Mouse (Mus musculus) limb, embryonic 14.5 days (tissue): ENCODE data around the gene Gm36210. TPM values are rescaled to one million over a fixed set of nuclear protein-coding genes. Genes with fewer than 3 reads are reported as not detected.

Experiments
- ATAC-seq: fragments of 200-750 bp; cut with Nextera tagmentation; 2 replicates; pipeline ENCODE4 v1.8.0; 2017; ENCODE audit warnings: low read depth, moderate number of reproducible peaks, moderate TSS enrichment; ENCODE audit not compliant: low FRiP score
- DNase-seq: peaks from one replicate; pipeline ENCODE4 v3.0.0-alpha.2; 2015; ENCODE audit warnings: low spot score
- H3K27ac ChIP-seq: fragments of 300-500 bp; sonication (generic); replicated peaks from 2 replicates; pipeline ENCODE4 v1.5.1; 2014; ENCODE audit warnings: low read depth, mild to moderate bottlenecking, low read length, moderate library complexity, mixed read lengths
- H3K27me3 ChIP-seq: fragments of 300-500 bp; sonication (generic); 2 replicates; pipeline ENCODE4 v1.6.1; 2014; ENCODE audit warnings: low read length, mixed read lengths; ENCODE audit not compliant: control insufficient read depth, insufficient read depth
- H3K36me3 ChIP-seq: fragments of 300-500 bp; sonication (generic); 2 replicates; pipeline ENCODE4 v1.6.1; 2014; ENCODE audit warnings: mild to moderate bottlenecking, low read length, moderate library complexity, mixed read lengths; ENCODE audit not compliant: control insufficient read depth, insufficient read depth
- H3K4me1 ChIP-seq: fragments of 300-500 bp; sonication (generic); 2 replicates; pipeline ENCODE4 v1.6.1; 2014; ENCODE audit warnings: antibody characterized with exemption, low read length, mixed read lengths; ENCODE audit not compliant: control insufficient read depth, insufficient read depth
- H3K4me2 ChIP-seq: fragments of 300-500 bp; sonication (generic); replicated peaks from 2 replicates; pipeline ENCODE4 v1.6.1; 2014; ENCODE audit warnings: low read depth, mild to moderate bottlenecking, low read length, moderate library complexity; ENCODE audit not compliant: severe bottlenecking
- H3K4me3 ChIP-seq: fragments of 300-500 bp; sonication (generic); replicated peaks from 2 replicates; pipeline ENCODE4 v1.5.1; 2014; ENCODE audit warnings: low read length
- H3K9ac ChIP-seq: fragments of 300-500 bp; sonication (generic); 2 replicates; pipeline ENCODE4 v1.6.1; 2014; ENCODE audit warnings: mild to moderate bottlenecking, low read depth, low read length, moderate library complexity; ENCODE audit not compliant: severe bottlenecking
- H3K9me3 ChIP-seq: fragments of 300-500 bp; sonication (generic); 2 replicates; pipeline ENCODE4 v1.6.1; 2016; ENCODE audit warnings: low read length; ENCODE audit not compliant: control insufficient read depth
- POLR2A ChIP-seq: fragments of 200-500 bp; IDR thresholded peaks from 2 replicates; pipeline ENCODE4 v1.8.0; 2012; ENCODE audit warnings: inconsistent platforms, mild to moderate bottlenecking, moderate library complexity, borderline replicate concordance; ENCODE audit not compliant: insufficient read depth, insufficient read length; ENCODE audit errors: extremely low read depth
- WGBS: fragments of 180-500 bp; shearing (Covaris S2); extraction: QIAGEN DNeasy Blood & Tissue Kit; methylation state at CpG from one replicate; pipeline ENCODE4 v1.1.7; 2014; 5-methylcytosine and 5-hydroxymethylcytosine counted together
- polyA plus RNA-seq, 2 experiments: library from polyadenylated mRNA; depleted of rRNA in 1 of 2; stranded (reverse) in 1 of 2; unstranded in 1 of 2; fragments of >200 nt; fragmentation: Nextera tagmentation in 1 of 2; extraction: Ambion mirVana in 1 of 2; gene quantifications; 2 replicates each; pipeline versions ENCODE4 v1.2.1 to v1.2.3; 2012 to 2014

Gm36210 gene
- polyA plus RNA-seq, 2 experiments: 0.15 TPM; not detected in 1

DNA sequence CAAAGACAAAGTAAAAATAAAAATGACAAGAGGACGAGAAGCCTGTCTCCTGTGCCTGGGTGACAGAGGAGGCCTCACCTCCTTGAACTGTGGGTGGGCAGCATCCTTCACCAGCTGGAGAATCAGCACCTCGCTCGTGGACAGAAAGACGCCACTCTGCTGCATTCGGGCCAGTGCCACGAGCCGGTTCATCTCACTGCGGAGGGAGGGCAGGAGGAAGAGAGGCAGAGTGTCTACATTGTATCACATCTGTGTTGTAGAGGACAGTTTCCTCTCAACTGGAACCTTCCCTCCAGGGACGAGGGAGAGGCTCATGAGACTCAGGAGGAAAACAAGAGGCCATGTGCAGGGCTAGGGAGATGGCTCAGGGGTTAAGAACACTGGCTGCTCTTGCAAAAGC is 56.9 kb downstream of the Gm36210 start:
- no peak overlapping the region for H3K4me3 ChIP-seq
- no peak for TF ChIP-seq POLR2A
- no peak for ATAC-seq
- no peak overlapping the region for H3K9ac ChIP-seq
- H3K4me2 ChIP-seq: no peak overlapping the region
- no peak for DNase-seq
- H3K27me3 ChIP-seq: peaks cover 18% of the 10 kb centered on the region
- H3K4me1 ChIP-seq: peaks cover 3% of the 10 kb centered on the region
- 50% methylated on average over 9 of the region's 9 CpGs for WGBS
- H3K27ac ChIP-seq: no peak overlapping the region
- no peaks in the 10 kb centered on the region for H3K36me3 ChIP-seq
- no peaks in the 10 kb centered on the region for H3K9me3 ChIP-seq

Other genes starting within 250 kb of the Gm36210 start
Only the 30 nearest of the 34 such genes appear.
- gene Brsk1, start 215.9 kb downstream of the Gm36210 start, polyA plus RNA-seq (2012; rRNA removed): 26.4 and 33.0 TPM in 2 replicates
- 1.3 and 1.7 TPM in 2 replicates for gene Brsk1, start 215.9 kb downstream of the Gm36210 start, polyA plus RNA-seq (2014; fragmentation: Nextera tagmentation; extraction: Ambion mirVana)
- gene Tmem150b, start 181.3 kb downstream of the Gm36210 start, polyA plus RNA-seq (2012; rRNA removed): 0.17 and 0.24 TPM in 2 replicates
- 0.17 and 0.46 TPM in 2 replicates for gene Tmem150b, start 181.3 kb downstream of the Gm36210 start, polyA plus RNA-seq (2014; fragmentation: Nextera tagmentation; extraction: Ambion mirVana)
- 161 and 223 TPM in 2 replicates for gene Kmt5c, start 166.4 kb downstream of the Gm36210 start, polyA plus RNA-seq (2012; rRNA removed)
- gene Kmt5c, start 166.4 kb downstream of the Gm36210 start, polyA plus RNA-seq (2014; fragmentation: Nextera tagmentation; extraction: Ambion mirVana): 44.4 and 51.2 TPM in 2 replicates
- 91.7 and 127 TPM in 2 replicates for gene Cox6b2, start 153.4 kb downstream of the Gm36210 start, polyA plus RNA-seq (2012; rRNA removed)
- gene Cox6b2, start 153.4 kb downstream of the Gm36210 start, polyA plus RNA-seq (2014; fragmentation: Nextera tagmentation; extraction: Ambion mirVana): 44.7 and 48.9 TPM in 2 replicates
- gene Fam71e2, start 135.2 kb downstream of the Gm36210 start, polyA plus RNA-seq (2012; rRNA removed): 0.03 TPM in 1 of 2 replicates, not detected in the other
- gene Fam71e2, start 135.2 kb downstream of the Gm36210 start, polyA plus RNA-seq (2014; fragmentation: Nextera tagmentation; extraction: Ambion mirVana): not detected in 2 replicates
- gene Il11, start 123.7 kb downstream of the Gm36210 start, polyA plus RNA-seq (2012; rRNA removed): 0.33 and 0.63 TPM in 2 replicates
- 0.22 TPM in 1 of 2 replicates, not detected in the other for gene Il11, start 123.7 kb downstream of the Gm36210 start, polyA plus RNA-seq (2014; fragmentation: Nextera tagmentation; extraction: Ambion mirVana)
- gene Tmem190, start 123.6 kb downstream of the Gm36210 start, polyA plus RNA-seq (2012; rRNA removed): not detected in 2 replicates
- not detected in 2 replicates for gene Tmem190, start 123.6 kb downstream of the Gm36210 start, polyA plus RNA-seq (2014; fragmentation: Nextera tagmentation; extraction: Ambion mirVana)
- gene Tmem238, start 116.9 kb downstream of the Gm36210 start, polyA plus RNA-seq (2012; rRNA removed): 10.1 and 15.2 TPM in 2 replicates
- 8.1 and 9.6 TPM in 2 replicates for gene Tmem238, start 116.9 kb downstream of the Gm36210 start, polyA plus RNA-seq (2014; fragmentation: Nextera tagmentation; extraction: Ambion mirVana)
- 486 and 665 TPM in 2 replicates for gene Rpl28, start 113.6 kb downstream of the Gm36210 start, polyA plus RNA-seq (2012; rRNA removed)
- 253 and 275 TPM in 2 replicates for gene Rpl28, start 113.6 kb downstream of the Gm36210 start, polyA plus RNA-seq (2014; fragmentation: Nextera tagmentation; extraction: Ambion mirVana)
- gene Ube2s, start 93.9 kb downstream of the Gm36210 start, polyA plus RNA-seq (2012; rRNA removed): 515 and 618 TPM in 2 replicates
- 366 and 368 TPM in 2 replicates for gene Ube2s, start 93.9 kb downstream of the Gm36210 start, polyA plus RNA-seq (2014; fragmentation: Nextera tagmentation; extraction: Ambion mirVana)
- 4.2 and 5.1 TPM in 2 replicates for gene Shisa7, start 61.8 kb downstream of the Gm36210 start, polyA plus RNA-seq (2012; rRNA removed)
- 0.43 and 0.54 TPM in 2 replicates for gene Shisa7, start 61.8 kb downstream of the Gm36210 start, polyA plus RNA-seq (2014; fragmentation: Nextera tagmentation; extraction: Ambion mirVana)
- 7.4 and 11.0 TPM in 2 replicates for gene Isoc2b, start 36.3 kb downstream of the Gm36210 start, polyA plus RNA-seq (2012; rRNA removed)
- gene Isoc2b, start 36.3 kb downstream of the Gm36210 start, polyA plus RNA-seq (2014; fragmentation: Nextera tagmentation; extraction: Ambion mirVana): 9.7 and 9.9 TPM in 2 replicates
- gene Isoc2a, start 29.4 kb downstream of the Gm36210 start, polyA plus RNA-seq (2012; rRNA removed): 13.6 and 16.7 TPM in 2 replicates
- 1.1 and 1.3 TPM in 2 replicates for gene Isoc2a, start 29.4 kb downstream of the Gm36210 start, polyA plus RNA-seq (2014; fragmentation: Nextera tagmentation; extraction: Ambion mirVana)
- 13.4 and 22.3 TPM in 2 replicates for gene Zfp628, start 8.7 kb upstream of the Gm36210 start, polyA plus RNA-seq (2012; rRNA removed)
- 4.0 and 4.6 TPM in 2 replicates for gene Zfp628, start 8.7 kb upstream of the Gm36210 start, polyA plus RNA-seq (2014; fragmentation: Nextera tagmentation; extraction: Ambion mirVana)
- gene Nat14, start 15.5 kb upstream of the Gm36210 start, polyA plus RNA-seq (2012; rRNA removed): 7.6 and 10.0 TPM in 2 replicates
- 0.92 and 1.9 TPM in 2 replicates for gene Nat14, start 15.5 kb upstream of the Gm36210 start, polyA plus RNA-seq (2014; fragmentation: Nextera tagmentation; extraction: Ambion mirVana)
- gene Ssc5d, start 19.3 kb upstream of the Gm36210 start, polyA plus RNA-seq (2012; rRNA removed): 38.1 and 48.4 TPM in 2 replicates
- 13.2 and 13.6 TPM in 2 replicates for gene Ssc5d, start 19.3 kb upstream of the Gm36210 start, polyA plus RNA-seq (2014; fragmentation: Nextera tagmentation; extraction: Ambion mirVana)
- gene Sbk2, start 57.9 kb upstream of the Gm36210 start, polyA plus RNA-seq (2012; rRNA removed): 0.45 and 0.74 TPM in 2 replicates
- gene Sbk2, start 57.9 kb upstream of the Gm36210 start, polyA plus RNA-seq (2014; fragmentation: Nextera tagmentation; extraction: Ambion mirVana): 0.37 and 1.1 TPM in 2 replicates
- gene Sbk3, start 64.7 kb upstream of the Gm36210 start, polyA plus RNA-seq (2012; rRNA removed): 0.15 and 0.28 TPM in 2 replicates
- gene Sbk3, start 64.7 kb upstream of the Gm36210 start, polyA plus RNA-seq (2014; fragmentation: Nextera tagmentation; extraction: Ambion mirVana): 0.06 and 0.12 TPM in 2 replicates
- gene Zfp579, start 89.6 kb upstream of the Gm36210 start, polyA plus RNA-seq (2012; rRNA removed): 97.6 and 196 TPM in 2 replicates
- gene Zfp579, start 89.6 kb upstream of the Gm36210 start, polyA plus RNA-seq (2014; fragmentation: Nextera tagmentation; extraction: Ambion mirVana): 30.3 and 39.0 TPM in 2 replicates
- 17.0 and 20.9 TPM in 2 replicates for gene Zfp524, start 107.9 kb upstream of the Gm36210 start, polyA plus RNA-seq (2012; rRNA removed)
- gene Zfp524, start 107.9 kb upstream of the Gm36210 start, polyA plus RNA-seq (2014; fragmentation: Nextera tagmentation; extraction: Ambion mirVana): 12.1 and 16.7 TPM in 2 replicates
- gene Fiz1, start 108.2 kb upstream of the Gm36210 start, polyA plus RNA-seq (2012; rRNA removed): 42.4 and 50.8 TPM in 2 replicates
- gene Fiz1, start 108.2 kb upstream of the Gm36210 start, polyA plus RNA-seq (2014; fragmentation: Nextera tagmentation; extraction: Ambion mirVana): 37.5 and 42.0 TPM in 2 replicates
- gene Gm44973, start 109.0 kb upstream of the Gm36210 start, polyA plus RNA-seq (2012; rRNA removed): not detected in 2 replicates
- gene Gm44973, start 109.0 kb upstream of the Gm36210 start, polyA plus RNA-seq (2014; fragmentation: Nextera tagmentation; extraction: Ambion mirVana): 0.57 and 1.9 TPM in 2 replicates
- gene Zfp865, start 113.9 kb upstream of the Gm36210 start, polyA plus RNA-seq (2012; rRNA removed): 53.2 and 72.3 TPM in 2 replicates
- gene Zfp865, start 113.9 kb upstream of the Gm36210 start, polyA plus RNA-seq (2014; fragmentation: Nextera tagmentation; extraction: Ambion mirVana): 6.6 and 7.8 TPM in 2 replicates
- 48.1 and 49.4 TPM in 2 replicates for gene Ccdc106, start 114.0 kb upstream of the Gm36210 start, polyA plus RNA-seq (2012; rRNA removed)
- gene Ccdc106, start 114.0 kb upstream of the Gm36210 start, polyA plus RNA-seq (2014; fragmentation: Nextera tagmentation; extraction: Ambion mirVana): 36.7 and 37.3 TPM in 2 replicates
- not detected in 2 replicates for gene 4632433K11Rik, start 127.6 kb upstream of the Gm36210 start, polyA plus RNA-seq (2012; rRNA removed)
- gene 4632433K11Rik, start 127.6 kb upstream of the Gm36210 start, polyA plus RNA-seq (2014; fragmentation: Nextera tagmentation; extraction: Ambion mirVana): not detected in 2 replicates
- gene Zfp784, start 131.9 kb upstream of the Gm36210 start, polyA plus RNA-seq (2012; rRNA removed): 6.5 and 6.8 TPM in 2 replicates
- 5.6 and 6.3 TPM in 2 replicates for gene Zfp784, start 131.9 kb upstream of the Gm36210 start, polyA plus RNA-seq (2014; fragmentation: Nextera tagmentation; extraction: Ambion mirVana)
- gene Zfp580, start 145.0 kb upstream of the Gm36210 start, polyA plus RNA-seq (2012; rRNA removed): 49.7 and 70.4 TPM in 2 replicates
- 47.5 and 57.7 TPM in 2 replicates for gene Zfp580, start 145.0 kb upstream of the Gm36210 start, polyA plus RNA-seq (2014; fragmentation: Nextera tagmentation; extraction: Ambion mirVana)
- 431 and 479 TPM in 2 replicates for gene U2af2, start 155.6 kb upstream of the Gm36210 start, polyA plus RNA-seq (2012; rRNA removed)
- 123 and 128 TPM in 2 replicates for gene U2af2, start 155.6 kb upstream of the Gm36210 start, polyA plus RNA-seq (2014; fragmentation: Nextera tagmentation; extraction: Ambion mirVana)
- 119 and 144 TPM in 2 replicates for gene Epn1, start 173.7 kb upstream of the Gm36210 start, polyA plus RNA-seq (2012; rRNA removed)
- gene Epn1, start 173.7 kb upstream of the Gm36210 start, polyA plus RNA-seq (2014; fragmentation: Nextera tagmentation; extraction: Ambion mirVana): 69.1 and 76.2 TPM in 2 replicates
- gene Rfpl4, start 210.4 kb upstream of the Gm36210 start, polyA plus RNA-seq (2012; rRNA removed): not detected in 2 replicates
- gene Rfpl4, start 210.4 kb upstream of the Gm36210 start, polyA plus RNA-seq (2014; fragmentation: Nextera tagmentation; extraction: Ambion mirVana): not detected in 2 replicates